Mouse (Mus musculus) spleen, adult 2 months (tissue): ENCODE data around the gene Gtpbp3. TPM values are rescaled to one million over a fixed set of nuclear protein-coding genes. Genes with fewer than 3 reads are reported as not detected.

Source experiments
- DNase-seq, 2 experiments: peaks; one replicate each; pipeline versions ENCODE4 v3.0.0 to v3.0.0-alpha.2; 2012 to 2021; ENCODE audit warnings: low spot score in 2 of 2, low read depth in 1 of 2
- H3K27ac ChIP-seq: fragments of 200-500 bp; 2 replicates; pipeline ENCODE4 v1.5.1; 2012; ENCODE audit warnings: low read length, inconsistent platforms; ENCODE audit not compliant: insufficient read depth
- H3K27me3 ChIP-seq: fragments of 200-500 bp; 2 replicates; pipeline ENCODE4 v1.6.1; 2012; ENCODE audit warnings: mild to moderate bottlenecking, moderate library complexity, low read length, inconsistent platforms; ENCODE audit not compliant: control insufficient read depth, insufficient read depth
- H3K36me3 ChIP-seq: fragments of 200-500 bp; 2 replicates; pipeline ENCODE4 v1.6.1; 2012; ENCODE audit warnings: mild to moderate bottlenecking, low read length, inconsistent platforms; ENCODE audit not compliant: control insufficient read depth, insufficient read depth
- H3K4me1 ChIP-seq: fragments of 200-500 bp; 2 replicates; pipeline ENCODE4 v1.6.1; 2011; ENCODE audit warnings: inconsistent platforms; ENCODE audit not compliant: control insufficient read depth, insufficient read depth, insufficient read length
- H3K4me3 ChIP-seq: fragments of 200-500 bp; 2 replicates; pipeline ENCODE4 v1.5.1; 2011; ENCODE audit warnings: mild to moderate bottlenecking, inconsistent platforms; ENCODE audit not compliant: insufficient read depth, insufficient read length; ENCODE audit errors: extremely low read depth
- CTCF ChIP-seq: fragments of 200-500 bp; IDR thresholded peaks from 2 replicates; pipeline ENCODE4 v1.5.1; 2011; ENCODE audit warnings: mild to moderate bottlenecking, inconsistent platforms; ENCODE audit not compliant: insufficient read depth, insufficient read length, insufficient replicate concordance; ENCODE audit errors: extremely low read depth
- POLR2A ChIP-seq: fragments of 200-500 bp; IDR thresholded peaks from 2 replicates; pipeline ENCODE4 v1.6.1; 2011; ENCODE audit warnings: low read depth, low read length, inconsistent platforms
- WGBS: fragments of 180-500 bp; shearing (Covaris S2); methylation state at CpG from one replicate; pipeline ENCODE4 v1.1.7; 2018; 5-methylcytosine and 5-hydroxymethylcytosine counted together
- polyA plus RNA-seq: library from polyadenylated mRNA; depleted of rRNA; stranded (reverse); fragments of >200 nt; gene quantifications from 2 replicates; pipeline ENCODE4 v1.2.3, GENCODE M21; 2012

Gene Gtpbp3
- polyA plus RNA-seq, 1 experiment, result 26.3 TPM

GRCm38 (mm10) chr8:71474344-71474743 is 13.6 kb upstream of the Gtpbp3 start:
- H3K27ac ChIP-seq, result no peak overlapping the region
- TF ChIP-seq CTCF, result no peak
- TF ChIP-seq POLR2A, result no peak
- 95% methylated on average over 18 of the region's 18 CpGs for WGBS

DNA sequence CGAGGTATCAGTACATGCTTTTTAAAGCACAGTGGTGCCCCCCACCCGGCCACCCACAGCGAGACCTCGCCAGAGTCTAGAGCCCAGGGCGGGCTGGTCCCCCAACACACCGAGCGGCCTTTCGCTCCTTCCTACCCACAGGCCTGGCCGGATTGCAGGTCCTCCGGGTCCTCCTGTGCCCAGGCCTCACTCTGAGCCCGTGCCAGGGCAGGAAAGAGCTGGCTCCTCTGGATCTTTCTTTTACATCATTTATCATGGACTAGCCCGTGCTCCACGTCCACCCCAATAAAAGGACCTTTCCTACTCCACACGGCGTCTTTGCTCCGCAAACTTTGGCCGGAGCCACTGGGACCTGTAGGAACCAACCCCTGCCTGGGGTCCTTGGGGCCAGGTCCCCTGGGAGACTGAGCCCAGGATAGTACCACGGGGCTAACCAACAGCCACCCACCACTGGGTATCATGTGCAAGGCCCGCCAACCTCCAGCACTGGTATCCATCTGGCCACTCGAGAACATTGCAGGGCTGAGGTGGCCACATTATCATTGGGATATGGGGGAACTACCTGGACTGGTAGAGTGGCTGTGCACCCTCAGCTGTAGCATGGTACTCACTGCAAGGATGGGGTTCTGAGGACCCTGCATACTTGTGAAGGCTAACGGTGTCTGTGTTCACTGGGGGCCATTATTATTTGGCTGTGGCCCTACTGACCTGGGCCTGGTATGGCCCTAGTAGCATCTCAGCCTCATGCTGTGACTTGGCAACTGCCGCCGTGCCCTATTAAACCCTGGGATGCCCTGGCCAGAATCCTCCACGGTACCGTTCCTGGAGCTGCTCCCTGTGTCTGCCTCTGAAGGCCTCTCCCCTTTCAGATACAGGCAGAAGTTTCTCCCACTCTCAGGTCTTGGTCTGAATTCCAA is 12.9 kb upstream of the Gtpbp3 start:
- Histone ChIP-seq H3K27me3 (no peaks in the 10 kb centered on the region), H3K4me3 (no peak overlapping the region), H3K36me3 (peaks cover 17% of the 10 kb centered on the region), H3K4me1 (peaks cover 8% of the 10 kb centered on the region), H3K27ac (no peak overlapping the region)
- WGBS, result 95% methylated on average over 25 of the region's 25 CpGs
- no peak for DNase-seq
- TF ChIP-seq POLR2A, result no peak
- no peak for TF ChIP-seq CTCF

More at GRCm38 (mm10) chr8:71474344-71474743, 13.6 kb upstream of the Gtpbp3 start:
- Histone ChIP-seq H3K4me1 (peaks cover 13% of the 10 kb centered on the region), H3K36me3 (peaks cover 17% of the 10 kb centered on the region), H3K27me3 (no peaks in the 10 kb centered on the region), H3K4me3 (no peak overlapping the region)
- no peak for DNase-seq

- Histone ChIP-seq H3K27me3 (no peaks in the 10 kb centered on the region), H3K36me3 (peaks cover 17% of the 10 kb centered on the region), H3K4me3 (no peak overlapping the region), H3K27ac (no peak overlapping the region), H3K4me1 (peaks cover 3% of the 10 kb centered on the region)
- WGBS, result 37% methylated on average over 4 of the region's 4 CpGs
- TF ChIP-seq CTCF (no peak), POLR2A (no peak)
- DNase-seq, result no peak
Measured at GRCm38 (mm10) chr8:71475702-71476075, 12.2 kb upstream of the Gtpbp3 start.

- Histone ChIP-seq H3K36me3 (peaks cover 17% of the 10 kb centered on the region), H3K4me3 (peak overlapping the region; percentile 76), H3K4me1 (peaks cover 3% of the 10 kb centered on the region), H3K27me3 (no peaks in the 10 kb centered on the region), H3K27ac (peak overlapping the region; percentile 83)
- peak in 1 of 2 experiments; percentile 73 for DNase-seq
- TF ChIP-seq CTCF (no peak), POLR2A (no peak)
- WGBS, result under 1% methylated on average over 79 of the region's 121 CpGs
Measured at GRCm38 (mm10) chr8:71476099-71476940, 11.6 kb upstream of the Gtpbp3 start.

GRCm38 (mm10) chr8:71477196-71477845 is 10.6 kb upstream of the Gtpbp3 start:
- Histone ChIP-seq H3K4me1 (peaks cover 3% of the 10 kb centered on the region), H3K36me3 (peaks cover 13% of the 10 kb centered on the region), H3K27ac (no peak overlapping the region), H3K27me3 (no peaks in the 10 kb centered on the region), H3K4me3 (peak overlapping the region; percentile 76; the same call in 1 of the 2 replicates)
- DNase-seq, result no peak
- 56% methylated on average over 14 of the region's 14 CpGs for WGBS
- no peak for TF ChIP-seq POLR2A
- TF ChIP-seq CTCF, result 0 out of 2 replicates have a peak, but pooled peaks have one; percentile 4

DNA sequence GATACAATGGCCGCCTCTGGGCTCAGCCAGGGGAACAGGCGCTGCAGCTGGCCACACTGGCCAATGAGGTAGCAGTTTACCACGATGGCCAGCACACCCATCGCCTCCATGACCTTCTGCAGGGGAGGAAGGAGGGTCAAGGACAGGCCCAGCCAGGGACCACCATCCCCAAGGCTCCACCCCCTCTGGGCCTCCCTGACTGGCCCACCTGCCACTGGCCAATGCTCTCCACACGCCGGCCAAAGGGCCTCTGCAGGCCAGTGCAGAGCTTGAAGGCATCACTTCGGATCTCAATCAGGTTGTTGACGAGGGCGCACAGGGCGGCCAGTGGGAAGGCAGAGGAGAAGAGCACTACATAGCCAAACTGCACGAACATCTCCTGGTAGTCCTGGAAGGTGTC is 9.0 kb upstream of the Gtpbp3 start:
- WGBS, result 97% methylated on average over 11 of the region's 11 CpGs
- DNase-seq, result no peak
- H3K4me3 ChIP-seq, result no peak overlapping the region
- no peak overlapping the region for H3K27ac ChIP-seq
- H3K4me1 ChIP-seq, result peaks cover 3% of the 10 kb centered on the region
- TF ChIP-seq POLR2A (no peak), CTCF (no peak)
- H3K27me3 ChIP-seq, result no peaks in the 10 kb centered on the region
- peaks cover 7% of the 10 kb centered on the region for H3K36me3 ChIP-seq
